Mouse (Mus musculus) activated CD4-positive, CD25-positive, alpha-beta regulatory T cell (primary cell): ENCODE measurements around the gene Prr23a1. TPM values are rescaled to one million over a fixed set of nuclear protein-coding genes. Genes with fewer than 3 reads are reported as not detected.

Source experiments
- polyA plus RNA-seq, 2 experiments: library from polyadenylated mRNA; unstranded; fragments of 100-300 nt; shearing (Covaris generic); gene quantifications; one replicate each; pipeline ENCODE4 v1.2.1; 2017

Prr23a1 gene
- polyA plus RNA-seq, result under 1 TPM in 1 of 2 experiments, not detected in 1; 0.26 TPM

DNA sequence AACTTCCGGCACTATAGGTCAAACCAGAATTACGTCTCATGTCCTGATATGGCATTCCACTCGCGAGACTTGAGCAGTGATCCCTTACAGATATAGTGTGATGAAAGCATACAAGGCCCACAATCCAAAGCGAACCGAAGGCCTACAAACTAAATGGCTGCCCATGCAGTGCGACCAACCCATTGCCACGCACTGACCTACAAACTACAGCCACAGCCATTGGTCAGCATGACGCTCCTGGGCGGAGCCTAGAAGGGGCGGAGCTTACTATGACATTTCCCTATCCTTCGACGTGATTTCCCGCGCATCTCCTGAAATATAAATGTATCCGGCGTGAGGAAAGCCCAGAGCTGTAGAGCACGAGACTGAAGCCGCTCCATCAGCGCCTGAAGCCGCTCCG lies at the start of gene Prr23a1:
Gene Prr23a1, plus strand, starts transcription at position 387 of the 400 bp plus-strand sequence.

DNA sequence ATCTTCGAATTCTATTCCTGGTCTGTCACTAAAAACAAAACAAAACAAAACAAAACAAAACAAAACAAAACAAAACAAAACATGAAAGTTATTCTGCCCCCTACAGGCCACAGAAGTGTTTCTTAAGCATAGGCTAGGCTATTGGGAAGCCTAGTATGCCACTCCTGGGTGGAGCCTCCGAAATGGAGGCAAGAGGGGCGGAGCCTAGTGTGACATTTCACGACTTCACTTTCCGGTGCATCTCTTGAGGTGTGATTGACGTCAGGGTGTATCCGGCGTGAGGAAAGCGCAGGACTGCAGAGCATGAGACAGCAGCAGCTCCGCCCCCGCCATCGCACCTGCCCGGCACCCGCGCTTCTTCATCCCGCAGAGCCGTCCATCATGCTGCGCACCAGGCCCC lies 13.9 kb downstream of the Prr23a1 start, which contains the start of gene Prr23a2:
Gene Prr23a2, plus strand, starts transcription at position 285 of the 400 bp plus-strand sequence.

DNA sequence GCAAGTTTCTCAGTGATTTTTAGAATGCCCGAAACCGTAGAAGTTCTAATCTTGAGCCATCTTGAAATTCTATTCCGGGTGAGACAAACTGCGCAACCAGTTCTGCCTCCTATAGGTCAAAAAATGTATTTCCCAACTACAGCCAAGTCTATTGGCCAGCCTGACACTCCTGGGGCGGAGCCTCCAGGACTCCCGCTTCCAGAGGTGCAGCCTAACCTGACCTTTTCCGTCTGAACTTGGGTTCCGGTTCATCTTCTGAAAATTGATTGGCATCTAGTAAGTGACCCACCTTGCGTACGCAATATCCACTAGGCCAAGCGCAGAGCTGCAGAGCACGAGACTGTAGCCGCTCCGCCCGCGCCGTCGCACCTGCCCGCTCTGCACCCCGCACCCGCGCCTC lies 22.3 kb downstream of the Prr23a1 start, which contains the start of gene Prr23a3:
Gene Prr23a3, plus strand, starts transcription at position 197 of the 400 bp plus-strand sequence.

Other genes starting within 250 kb of the Prr23a1 start
- gene Mrps22, start 240.8 kb upstream of the Prr23a1 start, polyA plus RNA-seq, result 10 to 100 TPM; 27.9 to 30.7 TPM
- gene Prr23a2, start 14.0 kb downstream of the Prr23a1 start, polyA plus RNA-seq, result not detected
- under 1 TPM in 1 of 2 experiments, not detected in 1; 0.21 TPM for gene Prr23a3, start 22.3 kb downstream of the Prr23a1 start, polyA plus RNA-seq
- not detected for gene 7420426K07Rik, start 60.6 kb downstream of the Prr23a1 start, polyA plus RNA-seq
- gene Foxl2, start 112.8 kb downstream of the Prr23a1 start, polyA plus RNA-seq, result under 1 TPM in 1 of 2 experiments, not detected in 1; 0.33 TPM
- gene Faim, start 143.9 kb downstream of the Prr23a1 start, polyA plus RNA-seq, result 10 to 100 TPM; 81.1 to 89.8 TPM
- gene Gm1123, start 193.2 kb downstream of the Prr23a1 start, polyA plus RNA-seq, result 1 to 10 TPM; 1.1 TPM